Mouse (Mus musculus): ENCODE measurements around the gene Meiob.

Gene Meiob

DNA sequence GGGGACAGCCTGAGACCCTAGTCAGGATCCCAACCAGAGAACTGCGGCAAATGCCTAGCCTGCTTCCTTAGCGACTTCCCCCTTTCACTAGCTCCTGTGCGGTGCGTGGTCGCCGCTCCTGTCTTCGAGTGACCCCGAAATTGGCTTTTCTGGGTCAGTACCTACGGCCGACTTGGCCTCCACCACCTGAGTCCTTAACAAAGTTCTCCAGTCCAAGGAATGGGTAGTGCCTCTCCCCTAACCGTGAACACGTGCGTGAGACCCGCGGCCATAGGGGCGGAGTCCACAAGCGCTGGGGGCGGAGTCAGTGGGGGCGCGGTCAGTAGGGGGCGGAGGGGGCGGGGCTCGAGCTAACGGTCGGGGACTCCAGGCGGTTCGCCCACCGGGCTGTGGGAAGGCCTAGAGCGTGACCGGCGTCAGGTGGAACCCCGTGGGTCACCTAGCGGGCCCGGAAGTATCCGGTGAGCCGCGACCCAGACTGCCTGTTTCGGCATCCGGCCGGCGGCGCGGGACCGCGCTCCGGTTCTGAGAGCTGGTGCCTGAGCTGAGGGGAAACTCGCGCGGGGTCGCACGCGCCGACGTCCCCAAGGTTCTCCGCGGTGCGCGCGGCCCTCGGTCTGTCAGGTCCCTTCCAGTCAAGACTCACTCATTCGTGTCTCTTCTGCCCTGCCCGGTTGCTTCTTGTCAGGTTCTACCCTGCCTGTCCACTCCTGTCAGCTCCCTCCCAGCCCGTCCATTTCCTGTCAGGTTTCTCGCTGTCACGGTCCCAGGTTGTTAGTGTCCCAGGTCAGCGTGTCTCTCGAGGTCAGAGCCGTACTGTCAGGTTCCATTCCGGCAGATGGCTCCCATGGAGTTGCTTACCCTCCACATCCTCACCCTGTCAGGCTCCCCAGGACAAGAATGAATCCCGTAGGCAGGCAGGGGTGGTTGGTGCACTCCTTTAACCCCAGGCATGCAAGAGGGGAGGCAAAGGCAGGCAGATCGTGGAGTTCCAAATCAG lies at the start of gene Meiob:
Gene Meiob (plus strand): TSS at position 338 of the 1,000 bp plus-strand sequence.
- DNase-seq (ENCODE audit: low read depth, low spot score), result no peak

DNA sequence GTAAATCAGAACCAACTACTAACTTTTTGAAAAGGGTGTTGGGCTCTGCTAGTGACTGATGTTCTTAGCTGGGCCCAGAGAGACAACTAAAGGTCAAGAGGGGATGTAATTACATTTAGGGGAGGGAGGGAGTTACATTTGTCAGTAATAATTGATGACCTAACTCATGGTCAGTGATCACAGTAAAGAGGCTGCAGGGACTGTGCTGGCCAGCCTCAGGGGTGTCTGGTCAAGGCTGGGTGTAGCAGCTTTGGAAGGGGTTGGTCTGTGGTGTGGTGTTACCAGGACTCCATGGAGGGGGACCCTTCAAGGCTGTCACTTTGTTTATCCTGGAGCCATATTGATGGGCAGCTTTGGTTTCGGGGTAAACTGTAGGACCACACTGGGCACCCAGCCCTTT lies 46.7 kb upstream of the Meiob start:
- no peak for DNase-seq (ENCODE audit: low read depth, low spot score)

DNA sequence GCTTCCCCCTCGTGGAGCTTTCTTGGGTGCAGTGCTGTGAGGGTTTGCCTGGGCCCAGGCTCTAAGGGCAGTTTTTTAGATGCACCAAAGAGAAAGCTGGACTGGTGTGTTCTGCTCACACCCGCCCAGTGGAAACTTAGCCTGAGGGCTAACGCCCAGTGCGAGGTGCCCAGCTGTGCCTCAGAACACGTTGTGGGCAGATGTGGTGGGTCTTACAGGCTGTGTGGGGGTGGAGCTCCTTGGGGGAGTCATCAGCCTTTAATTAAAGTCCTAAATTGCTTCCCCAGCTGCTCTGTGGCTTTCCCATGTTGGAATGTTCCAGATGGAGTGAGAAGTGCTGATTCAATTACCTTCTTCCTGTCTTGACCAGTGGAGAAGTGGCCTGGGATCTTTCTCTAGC lies 43.0 kb upstream of the Meiob start:
- DNase-seq (ENCODE audit: low read depth, low spot score), result no peak

DNA sequence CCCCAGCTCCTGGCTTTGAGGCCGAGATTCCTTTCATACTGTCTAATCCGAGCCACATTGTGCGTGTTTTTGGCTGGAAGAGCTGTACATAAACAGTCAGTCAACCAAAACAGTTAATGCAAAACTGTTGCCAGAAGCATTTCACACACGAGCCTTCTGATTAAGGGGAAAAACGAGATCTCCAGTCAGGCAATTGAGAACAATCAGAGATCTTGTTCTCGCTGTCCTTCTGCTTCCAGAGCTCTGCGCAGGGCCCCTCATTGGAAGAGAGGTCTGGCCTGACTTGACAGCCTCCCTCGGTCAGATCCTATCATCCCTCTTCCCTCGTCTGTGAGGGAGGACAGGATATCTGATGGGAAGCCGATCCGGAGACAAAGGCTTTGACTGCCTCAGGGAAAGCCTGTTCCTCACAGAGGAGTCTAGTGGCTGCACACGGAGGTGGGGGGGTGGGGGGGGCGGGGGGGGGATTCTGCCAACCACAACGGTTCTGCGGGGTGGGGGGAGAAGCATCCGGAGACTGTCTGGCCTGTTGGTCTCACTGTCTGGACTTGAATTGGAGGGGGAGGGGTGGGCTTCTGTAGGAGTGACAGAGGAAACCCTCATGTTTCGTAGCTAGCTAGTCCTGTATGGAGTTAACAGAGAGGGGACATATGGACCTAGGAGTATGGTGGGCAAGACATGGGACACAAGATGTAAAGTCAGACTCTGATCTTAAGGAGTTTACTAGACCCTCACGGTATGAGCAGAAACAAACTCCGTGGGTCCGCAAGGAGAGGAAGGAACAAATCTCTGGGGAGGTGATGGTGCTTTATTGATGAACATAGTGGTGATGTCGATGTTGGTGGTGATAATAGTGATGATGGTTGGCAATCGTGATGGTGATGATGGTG lies 38.8 kb upstream of the Meiob start:
- no peak for DNase-seq (ENCODE audit: low read depth, low spot score)

DNA sequence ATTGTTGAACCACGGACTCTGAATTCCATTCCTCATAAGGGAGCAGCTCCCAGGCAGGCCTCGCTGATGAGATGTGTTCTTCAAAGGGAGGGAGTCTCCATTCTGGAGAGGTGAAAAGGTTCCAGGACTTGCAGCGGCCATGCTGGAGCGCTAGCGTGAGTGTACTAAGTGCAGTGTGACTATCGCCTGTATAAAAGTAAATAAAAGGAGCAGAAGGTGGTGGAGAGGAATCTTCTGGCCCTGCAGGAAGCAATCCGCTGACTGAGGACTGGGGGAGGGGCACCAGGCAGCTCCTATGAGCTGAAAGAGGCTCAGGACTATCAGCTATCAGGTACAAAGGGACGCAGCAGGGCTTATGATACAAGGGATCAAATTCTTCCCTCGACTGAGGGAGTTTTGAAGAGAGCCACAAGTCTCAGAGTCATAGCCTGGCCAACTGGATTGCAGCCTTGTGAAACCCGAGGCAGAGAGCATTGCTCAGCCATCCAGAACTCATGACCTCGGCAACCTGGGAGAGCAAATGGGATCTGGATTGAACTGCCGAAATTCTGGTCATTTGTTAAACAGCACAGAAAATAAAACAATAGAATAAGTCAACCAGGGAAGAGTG lies 37.7 kb upstream of the Meiob start:
- DNase-seq (ENCODE audit: low read depth, low spot score), result no peak

DNA sequence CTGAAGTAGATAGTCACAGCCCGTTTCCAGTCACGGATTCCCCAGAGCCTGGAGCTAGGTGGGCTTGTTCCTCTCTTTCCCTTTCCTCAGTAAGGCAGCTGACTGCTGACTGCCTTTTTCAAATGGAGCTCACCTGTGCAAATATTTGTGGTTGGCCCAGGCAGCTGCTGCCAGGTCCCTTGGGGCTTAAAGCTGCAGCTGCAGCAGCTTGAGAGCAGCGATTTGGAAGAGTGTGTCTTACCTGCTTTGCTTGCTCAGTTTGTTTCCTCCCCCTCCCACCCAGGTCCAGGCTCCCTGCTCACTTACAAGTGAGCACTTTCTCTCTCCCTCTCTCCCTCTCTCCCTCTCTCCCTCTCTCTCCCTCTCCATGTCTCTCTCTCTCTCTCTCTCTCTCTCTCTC lies 34.9 kb upstream of the Meiob start:
- no peak for DNase-seq (ENCODE audit: low read depth, low spot score)

DNA sequence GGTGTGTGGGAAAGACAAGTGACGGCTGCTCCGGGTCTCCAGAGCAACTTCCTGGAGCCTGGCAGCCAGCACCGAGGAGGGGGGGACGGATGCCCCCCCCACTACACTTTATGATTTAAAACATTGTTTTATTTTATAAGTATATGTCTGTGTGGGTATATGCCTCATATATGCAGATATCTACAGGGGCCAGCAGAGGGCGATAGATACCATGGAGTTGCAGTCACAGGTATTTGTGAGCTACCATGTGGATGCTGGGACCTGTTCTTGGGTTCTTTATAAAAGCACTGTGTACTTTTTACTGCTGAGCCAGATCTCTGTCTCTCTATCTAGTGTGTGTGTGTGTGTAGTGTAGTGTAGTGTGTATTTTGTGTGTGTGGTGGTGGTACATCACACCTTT lies 30.8 kb upstream of the Meiob start:
- no peak for DNase-seq (ENCODE audit: low read depth, low spot score)

DNA sequence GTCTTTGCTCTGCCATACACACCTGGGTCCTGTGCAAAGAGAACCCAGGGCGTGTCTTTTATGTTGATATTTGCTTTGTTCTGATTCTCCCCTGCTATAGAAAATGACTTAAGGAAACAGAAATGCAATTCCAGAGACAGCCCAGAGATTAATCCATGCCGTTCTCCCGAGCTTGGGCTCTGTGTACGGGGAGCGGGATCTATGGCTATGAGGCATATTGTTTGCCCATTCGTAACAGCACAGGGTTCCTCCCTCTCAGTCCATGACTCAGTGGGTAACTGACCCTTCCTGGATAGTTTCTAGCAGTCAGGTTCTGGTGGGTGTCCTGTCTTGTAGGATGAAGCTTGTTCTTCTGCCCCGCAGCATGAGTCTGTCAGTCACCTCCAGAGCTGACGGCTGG lies 28.9 kb upstream of the Meiob start:
- DNase-seq (ENCODE audit: low read depth, low spot score), result no peak

DNA sequence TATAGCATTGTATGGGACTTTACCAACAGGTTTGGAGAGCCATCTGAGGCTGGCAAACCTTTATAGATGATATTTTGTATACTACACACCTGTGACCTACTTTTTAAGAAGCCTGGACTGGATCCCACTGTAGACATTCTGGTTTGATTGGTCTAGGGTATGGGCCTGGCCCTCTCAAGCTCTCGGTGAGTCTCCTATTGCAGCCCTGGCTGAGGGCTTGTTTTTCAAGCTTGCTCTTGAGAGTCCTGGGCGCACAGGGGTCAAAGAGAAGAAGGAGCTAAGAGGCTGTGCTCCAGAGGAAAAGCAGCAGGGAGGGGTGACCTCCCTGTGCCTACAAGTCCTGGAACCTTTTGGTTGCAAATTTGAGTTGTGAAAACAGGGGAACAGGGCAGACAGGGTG lies 27.0 kb upstream of the Meiob start:
- no peak for DNase-seq (ENCODE audit: low read depth, low spot score)

DNA sequence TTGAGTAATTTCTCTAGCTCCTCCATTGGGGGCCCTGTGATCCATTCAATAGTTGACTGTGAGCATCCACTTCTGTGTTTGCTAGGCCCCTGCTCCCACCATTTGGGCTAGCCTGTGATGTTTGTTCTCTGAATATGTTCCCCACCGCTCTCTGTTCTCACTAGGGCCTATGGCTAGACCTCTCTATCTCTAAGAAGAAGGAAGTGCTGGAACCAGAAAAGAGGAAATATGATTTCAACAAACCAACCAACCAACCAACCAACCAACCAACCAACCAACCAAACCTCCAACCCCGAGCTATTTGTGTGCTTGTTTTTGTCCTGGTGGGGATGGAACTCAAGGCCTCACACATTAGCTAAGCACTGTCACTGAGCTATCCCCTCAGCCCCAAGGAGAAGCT lies 23.3 kb upstream of the Meiob start:
- no peak for DNase-seq (ENCODE audit: low read depth, low spot score)

DNA sequence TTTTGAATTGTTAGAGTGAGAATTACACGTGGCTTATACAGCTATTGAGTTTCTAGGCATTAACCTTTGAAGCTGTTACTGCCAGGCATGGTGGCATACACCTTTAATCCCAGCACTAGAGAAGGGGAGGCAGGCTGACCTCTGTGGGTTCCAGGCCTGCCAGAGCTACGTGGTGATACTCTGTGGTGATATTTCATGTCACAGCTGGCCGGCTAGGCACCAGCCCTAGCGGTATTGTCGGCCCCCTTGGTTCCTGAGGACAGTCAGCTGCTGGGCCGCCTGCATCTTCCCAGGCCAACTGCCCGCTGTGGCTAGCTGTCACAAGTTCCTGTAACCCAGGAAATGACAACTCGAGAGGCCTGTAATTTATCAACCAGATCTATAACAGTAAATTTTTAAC lies 11.9 kb upstream of the Meiob start:
- DNase-seq (ENCODE audit: low read depth, low spot score), result no peak

DNA sequence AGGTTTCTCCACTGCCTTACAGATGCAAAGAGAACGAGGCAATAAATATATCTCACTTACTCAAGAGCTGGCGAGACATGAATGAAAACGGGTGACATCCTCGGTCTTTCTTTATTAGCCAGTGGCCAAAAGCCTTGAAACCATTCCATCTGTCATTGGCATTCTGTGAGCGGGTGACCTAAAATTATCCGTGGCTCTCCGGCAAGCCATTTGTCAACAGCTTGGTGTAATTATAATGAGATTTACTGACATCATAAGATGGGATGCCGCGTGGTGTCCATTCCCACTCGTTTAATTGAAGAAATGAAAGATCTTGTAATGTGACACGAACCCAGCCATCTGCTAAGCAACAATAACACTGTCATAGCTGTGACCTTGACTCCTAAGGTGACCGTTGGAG lies 9.3 kb upstream of the Meiob start:
- no peak for DNase-seq (ENCODE audit: low read depth, low spot score)

DNA sequence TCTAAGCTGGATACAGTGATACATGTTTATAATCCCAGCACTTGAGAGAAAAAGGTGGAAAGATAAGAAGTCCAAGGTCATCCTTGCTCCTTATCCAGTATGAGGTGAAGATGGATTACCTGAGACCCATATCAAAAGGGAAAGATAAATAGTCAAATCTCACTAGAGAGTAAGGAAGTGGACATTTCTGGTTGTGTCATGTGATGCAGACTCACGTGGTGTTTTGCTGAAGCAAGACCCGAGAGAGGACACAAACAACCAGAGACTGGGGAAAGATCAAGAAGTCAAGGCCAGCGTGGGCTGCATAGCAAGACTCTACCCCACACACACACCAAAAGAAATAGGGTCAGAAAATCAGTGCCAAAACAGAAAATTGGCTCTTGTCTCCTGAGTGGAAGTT lies 7.1 kb upstream of the Meiob start:
- no peak for DNase-seq (ENCODE audit: low read depth, low spot score)

DNA sequence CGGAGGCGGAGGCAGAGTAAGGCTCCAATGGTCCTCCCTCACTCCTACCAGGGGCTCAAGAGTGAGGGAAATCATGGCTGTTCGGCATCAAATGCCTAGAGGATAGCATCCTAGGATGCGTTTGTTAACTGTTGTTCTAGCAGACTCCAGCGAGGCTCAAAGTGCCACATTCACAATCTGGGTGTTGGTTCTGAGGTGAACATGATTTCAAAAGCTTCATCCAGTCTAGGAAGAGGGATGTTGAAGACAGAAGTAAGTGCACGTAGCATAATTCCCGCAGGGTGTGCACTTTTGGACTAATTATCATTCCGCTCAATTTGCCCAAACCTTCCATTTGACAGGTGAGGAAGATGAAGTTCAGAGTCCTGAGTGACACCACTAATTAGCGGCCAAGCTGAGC lies 5.9 kb upstream of the Meiob start:
- no peak for DNase-seq (ENCODE audit: low read depth, low spot score)

DNA sequence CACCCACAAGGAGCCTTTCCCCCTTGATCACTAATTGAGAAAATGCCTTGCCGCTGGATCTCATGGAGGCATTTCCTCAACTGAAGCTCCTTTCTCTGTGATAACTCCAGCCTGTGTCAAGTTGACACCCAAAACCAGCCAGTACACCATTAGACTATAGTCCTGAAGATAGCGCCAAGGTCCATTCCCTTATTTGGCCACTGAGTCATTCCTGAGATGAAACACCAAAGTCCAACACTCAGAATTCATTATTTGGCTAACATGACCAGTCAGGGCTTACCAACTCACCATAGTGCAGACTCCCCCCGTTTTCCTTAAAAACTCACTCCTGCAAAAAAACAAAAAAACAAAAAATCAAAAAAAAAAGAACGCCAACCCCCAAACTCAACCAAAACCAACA lies 4.6 kb upstream of the Meiob start:
- no peak for DNase-seq (ENCODE audit: low read depth, low spot score)

DNA sequence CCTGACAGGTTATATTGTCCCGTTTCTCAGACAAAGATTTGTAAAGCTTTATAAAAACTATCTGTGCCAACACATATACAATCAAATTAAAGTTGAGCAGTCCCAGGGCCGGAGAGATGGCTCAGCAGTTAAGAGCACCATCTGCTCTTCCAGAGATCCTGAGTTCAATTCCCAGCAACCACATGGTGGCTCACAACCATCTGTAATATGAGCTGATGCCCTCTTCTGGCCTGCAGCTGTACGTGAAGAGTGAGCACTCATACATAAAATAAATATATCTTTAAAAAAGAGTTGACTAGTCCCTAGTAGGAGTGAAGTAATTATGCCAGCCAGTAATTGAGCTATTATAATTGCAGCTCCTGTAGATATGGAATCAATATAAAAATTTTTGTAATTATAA lies 3.6 kb upstream of the Meiob start:
- no peak for DNase-seq (ENCODE audit: low read depth, low spot score)

DNA sequence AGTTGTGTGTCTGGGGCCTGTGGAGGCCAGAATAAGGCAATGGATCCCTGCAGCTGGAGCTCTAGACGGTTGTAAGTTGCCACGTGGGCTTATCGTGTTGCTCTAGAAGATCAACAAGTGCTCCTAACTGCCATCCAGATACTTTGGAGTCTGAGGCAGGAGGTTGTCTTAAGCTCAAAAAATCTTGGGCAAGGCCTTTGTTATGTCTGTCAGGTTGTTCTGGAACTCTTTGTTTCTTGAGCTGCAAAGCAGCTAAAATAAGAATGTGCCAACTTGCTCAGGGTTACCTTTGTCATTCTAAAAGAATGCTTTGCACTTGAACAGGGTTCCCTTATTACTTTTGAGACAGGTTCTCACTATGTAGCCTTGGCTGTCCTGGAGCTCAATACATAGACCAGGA lies 7.1 kb downstream of the Meiob start:
- DNase-seq (ENCODE audit: low read depth, low spot score), result no peak

DNA sequence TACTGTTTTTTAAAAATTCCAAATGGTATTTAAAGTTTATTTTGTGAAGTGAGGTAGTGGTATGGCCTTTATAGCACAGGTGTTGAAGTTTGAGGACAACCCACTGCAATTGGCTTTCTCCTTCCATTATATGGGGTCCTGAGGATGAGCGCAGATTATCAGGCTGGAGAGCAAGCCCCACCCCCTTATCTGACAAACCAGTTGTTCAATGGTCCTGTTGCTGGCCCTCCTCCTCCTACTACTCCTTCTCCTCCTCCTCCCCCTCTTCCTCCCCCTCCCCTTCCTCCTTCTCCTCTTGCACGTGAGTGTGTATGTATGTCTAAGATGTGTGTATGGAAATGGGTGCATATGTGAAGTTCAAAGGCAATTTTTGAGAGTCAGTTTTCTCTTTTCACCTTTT lies 8.1 kb downstream of the Meiob start:
- DNase-seq (ENCODE audit: low read depth, low spot score), result no peak

DNA sequence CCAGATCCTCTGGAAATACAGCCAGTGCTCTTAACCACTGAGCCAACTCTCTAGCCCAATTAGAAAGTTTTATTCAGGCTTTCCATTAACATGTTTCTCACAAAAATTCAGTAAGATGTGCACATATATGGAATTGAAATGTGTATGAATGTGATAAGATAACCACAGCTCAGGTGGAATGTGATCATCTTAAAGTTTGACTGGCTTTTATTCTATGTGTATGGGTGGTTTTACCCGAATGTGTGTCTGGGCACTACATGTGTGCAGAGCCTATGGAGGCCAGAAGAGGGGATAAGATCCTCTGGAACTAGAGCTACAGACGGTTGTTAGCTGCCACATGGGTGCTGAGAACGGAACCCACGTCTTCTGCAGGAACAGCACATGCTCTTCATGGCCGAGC lies 11.2 kb downstream of the Meiob start:
- no peak for DNase-seq (ENCODE audit: low read depth, low spot score)

DNA sequence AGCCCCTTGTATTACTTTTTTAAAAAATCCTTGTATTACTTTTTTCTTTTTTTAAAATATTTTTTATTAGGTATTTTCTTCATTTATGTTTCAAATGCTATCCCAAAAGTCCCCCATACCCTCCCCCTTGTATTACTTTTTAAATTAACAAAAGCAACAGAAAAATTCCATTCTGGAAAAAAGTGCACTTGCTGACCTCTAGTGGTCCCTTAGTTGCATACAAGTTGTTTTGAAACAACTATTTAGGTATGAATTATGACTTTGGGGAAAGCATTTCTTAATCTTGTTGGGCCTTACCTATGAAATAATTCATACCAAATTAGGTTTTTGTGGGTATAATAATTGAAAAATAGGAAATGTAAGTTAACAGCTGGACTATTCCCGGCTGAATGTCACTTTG lies 13.4 kb downstream of the Meiob start:
- DNase-seq (ENCODE audit: low read depth, low spot score), result no peak

DNA sequence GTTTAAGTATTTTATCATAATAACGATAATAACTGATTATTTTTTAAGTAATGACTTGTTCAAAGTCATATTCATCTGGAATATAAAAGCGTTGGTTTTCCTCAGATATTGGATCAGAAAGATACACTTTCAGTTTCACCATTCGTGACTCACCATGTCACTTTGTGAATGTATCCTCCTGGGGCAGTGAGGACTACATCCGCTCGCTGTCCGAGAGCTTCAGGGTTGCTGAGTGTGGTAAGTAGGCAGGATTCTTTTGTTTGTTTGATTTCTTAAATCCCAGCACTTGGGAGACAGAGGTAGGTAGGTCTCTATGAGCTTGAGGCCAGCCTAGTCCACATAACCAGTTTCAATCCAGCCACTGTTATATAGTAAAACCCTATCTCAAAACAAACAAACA lies 14.1 kb downstream of the Meiob start:
- DNase-seq (ENCODE audit: low read depth, low spot score), result no peak

DNA sequence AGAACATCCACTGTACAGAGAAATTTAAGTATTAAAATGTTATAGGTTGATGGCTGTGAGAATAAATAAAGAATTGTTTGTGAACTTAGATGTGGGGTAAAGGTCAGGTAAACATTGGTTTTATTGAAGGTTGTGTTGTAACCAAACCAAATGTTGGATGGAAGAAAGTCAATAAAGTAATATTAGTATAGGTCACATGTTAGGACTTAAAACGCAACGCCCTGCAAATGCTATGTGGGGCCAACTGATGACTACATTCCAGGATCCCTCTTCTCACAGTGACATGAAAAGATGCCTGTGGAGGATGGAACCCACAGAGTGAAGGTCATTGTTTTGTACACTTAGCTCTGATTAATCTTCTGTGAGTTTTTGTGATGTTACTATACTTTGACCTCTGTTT lies 15.4 kb downstream of the Meiob start:
- DNase-seq (ENCODE audit: low read depth, low spot score), result no peak

All from telencephalon, adult 2 months (tissue).